Mouse (Mus musculus) limb, embryonic 14.5 days (tissue): ENCODE measurements around the gene Scfd2. TPM values are rescaled to one million over a fixed set of nuclear protein-coding genes. Genes with fewer than 3 reads are reported as not detected.
A peak's percentile ranks its signal among the peaks of the same experiment; 100 is the strongest.

Experiments
- ATAC-seq: fragments of 200-750 bp; cut with Nextera tagmentation; 2 replicates; pipeline ENCODE4 v1.8.0; 2017; ENCODE audit warnings: low read depth, moderate number of reproducible peaks, moderate TSS enrichment; ENCODE audit not compliant: low FRiP score
- DNase-seq: peaks from one replicate; pipeline ENCODE4 v3.0.0-alpha.2; 2015; ENCODE audit warnings: low spot score
- H3K27ac ChIP-seq: fragments of 300-500 bp; sonication (generic); replicated peaks from 2 replicates; pipeline ENCODE4 v1.5.1; 2014; ENCODE audit warnings: low read depth, mild to moderate bottlenecking, low read length, moderate library complexity, mixed read lengths
- H3K27me3 ChIP-seq: fragments of 300-500 bp; sonication (generic); 2 replicates; pipeline ENCODE4 v1.6.1; 2014; ENCODE audit warnings: low read length, mixed read lengths; ENCODE audit not compliant: control insufficient read depth, insufficient read depth
- H3K36me3 ChIP-seq: fragments of 300-500 bp; sonication (generic); 2 replicates; pipeline ENCODE4 v1.6.1; 2014; ENCODE audit warnings: mild to moderate bottlenecking, low read length, moderate library complexity, mixed read lengths; ENCODE audit not compliant: control insufficient read depth, insufficient read depth
- H3K4me1 ChIP-seq: fragments of 300-500 bp; sonication (generic); 2 replicates; pipeline ENCODE4 v1.6.1; 2014; ENCODE audit warnings: antibody characterized with exemption, low read length, mixed read lengths; ENCODE audit not compliant: control insufficient read depth, insufficient read depth
- H3K4me2 ChIP-seq: fragments of 300-500 bp; sonication (generic); replicated peaks from 2 replicates; pipeline ENCODE4 v1.6.1; 2014; ENCODE audit warnings: low read depth, mild to moderate bottlenecking, low read length, moderate library complexity; ENCODE audit not compliant: severe bottlenecking
- H3K4me3 ChIP-seq: fragments of 300-500 bp; sonication (generic); replicated peaks from 2 replicates; pipeline ENCODE4 v1.5.1; 2014; ENCODE audit warnings: low read length
- H3K9ac ChIP-seq: fragments of 300-500 bp; sonication (generic); 2 replicates; pipeline ENCODE4 v1.6.1; 2014; ENCODE audit warnings: mild to moderate bottlenecking, low read depth, low read length, moderate library complexity; ENCODE audit not compliant: severe bottlenecking
- H3K9me3 ChIP-seq: fragments of 300-500 bp; sonication (generic); 2 replicates; pipeline ENCODE4 v1.6.1; 2016; ENCODE audit warnings: low read length; ENCODE audit not compliant: control insufficient read depth
- POLR2A ChIP-seq: fragments of 200-500 bp; IDR thresholded peaks from 2 replicates; pipeline ENCODE4 v1.8.0; 2012; ENCODE audit warnings: inconsistent platforms, mild to moderate bottlenecking, moderate library complexity, borderline replicate concordance; ENCODE audit not compliant: insufficient read depth, insufficient read length; ENCODE audit errors: extremely low read depth
- WGBS: fragments of 180-500 bp; shearing (Covaris S2); extraction: QIAGEN DNeasy Blood & Tissue Kit; methylation state at CpG from one replicate; pipeline ENCODE4 v1.1.7; 2014; 5-methylcytosine and 5-hydroxymethylcytosine counted together
- polyA plus RNA-seq, 2 experiments: library from polyadenylated mRNA; depleted of rRNA in 1 of 2; stranded (reverse) in 1 of 2; unstranded in 1 of 2; fragments of >200 nt; fragmentation: Nextera tagmentation in 1 of 2; extraction: Ambion mirVana in 1 of 2; gene quantifications; 2 replicates each; pipeline versions ENCODE4 v1.2.1 to v1.2.3; 2012 to 2014

The Scfd2 gene
- polyA plus RNA-seq (2012; rRNA removed) (9.6 and 13.5 TPM in 2 replicates), polyA plus RNA-seq (2014; fragmentation: Nextera tagmentation; extraction: Ambion mirVana) (16.2 and 17.4 TPM in 2 replicates)

DNA sequence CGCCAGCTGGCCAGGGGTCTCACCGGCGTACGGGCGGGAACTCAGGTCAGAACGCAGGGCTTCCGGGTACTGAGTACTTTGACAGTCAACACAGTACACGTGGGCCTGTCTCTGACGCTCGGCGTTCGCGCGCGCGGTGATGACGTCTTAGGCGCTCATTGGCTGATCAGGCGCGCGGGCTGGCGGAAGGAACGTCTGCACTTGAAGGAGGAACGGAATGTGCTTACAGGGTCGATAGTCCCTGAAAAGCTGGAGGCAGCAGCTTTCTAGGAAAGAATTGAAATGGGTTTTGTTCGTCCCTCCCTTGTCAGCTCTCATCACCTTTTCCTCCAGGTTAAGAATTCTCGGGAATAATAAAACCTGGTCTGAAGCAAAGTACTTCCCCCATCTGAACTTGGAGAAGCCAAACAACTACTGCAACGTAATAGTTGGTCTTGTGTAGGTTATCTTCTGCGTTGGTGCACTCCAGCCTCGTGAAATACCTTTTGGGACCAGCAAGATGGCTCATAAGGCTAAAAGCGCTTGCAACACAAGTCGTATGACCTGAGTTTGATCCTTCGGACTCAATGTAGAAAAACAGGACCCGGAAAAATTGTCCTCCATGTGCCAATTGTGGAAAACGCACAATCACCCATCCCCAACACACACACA, at the start of gene Scfd2:
Gene Scfd2 (minus strand): TSS at position 130 of the 651 bp plus-strand sequence.
- 7% methylated on average over 35 of the region's 35 CpGs for WGBS
- H3K4me2 ChIP-seq, result peak within 1 kb of the TSS; percentile 94
- peak; percentile 96 for DNase-seq
- peaks cover 18% of the 10 kb centered on the region for H3K4me1 ChIP-seq
- H3K4me3 ChIP-seq, result peak within 1 kb of the TSS; percentile 81
- no peaks in the 10 kb centered on the region for H3K9me3 ChIP-seq
- no peak within 1 kb of the TSS; the same call in 1 of the 2 replicates for H3K27ac ChIP-seq
- no peaks in the 10 kb centered on the region for H3K27me3 ChIP-seq
- H3K9ac ChIP-seq, result peak within 1 kb of the TSS; percentile 53
- peak; percentile 88 for ATAC-seq
- no peaks in the 10 kb centered on the region for H3K36me3 ChIP-seq
- TF ChIP-seq POLR2A, result 0 out of 2 replicates have a peak, but pooled peaks have one; percentile 36

DNA sequence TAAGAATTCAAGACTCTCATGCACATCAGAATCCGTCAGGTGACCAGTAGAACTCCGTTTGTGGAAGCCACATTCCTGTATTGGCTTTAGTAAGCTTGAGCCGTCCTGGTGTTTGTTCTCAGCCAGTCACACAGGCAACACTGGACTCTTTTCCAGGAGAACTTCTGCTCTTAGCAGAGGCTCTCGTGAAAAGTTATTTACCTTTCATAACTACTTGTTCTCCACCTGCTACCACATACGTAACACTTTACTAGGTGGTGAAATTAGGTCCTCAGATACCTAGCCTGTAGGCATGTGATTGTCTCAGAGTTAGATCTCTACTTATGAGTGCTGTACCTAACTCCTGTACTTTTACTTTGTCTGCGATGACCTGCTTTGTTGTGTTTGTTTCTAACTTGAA, 40.2 kb upstream of the Scfd2 start:
- WGBS, result 84% methylated on average over 6 of the region's 6 CpGs
- Histone ChIP-seq H3K4me1 (no peaks in the 10 kb centered on the region), H3K36me3 (peaks cover 38% of the 10 kb centered on the region), H3K27ac (no peak overlapping the region), H3K9ac (no peak overlapping the region), H3K4me3 (no peak overlapping the region), H3K27me3 (no peaks in the 10 kb centered on the region), H3K4me2 (no peak overlapping the region), H3K9me3 (no peaks in the 10 kb centered on the region)
- ATAC-seq (no peak), DNase-seq (no peak)
- TF ChIP-seq POLR2A, result no peak

GRCm38 (mm10) chr5:74561151-74561550, 29.6 kb upstream of the Scfd2 start:
- DNase-seq (no peak), ATAC-seq (no peak)
- no peaks in the 10 kb centered on the region for H3K4me1 ChIP-seq
- no peak overlapping the region for H3K4me3 ChIP-seq
- peaks cover 75% of the 10 kb centered on the region for H3K36me3 ChIP-seq
- no peak overlapping the region for H3K27ac ChIP-seq
- 96% methylated on average over 1 of the region's 1 CpGs for WGBS
- no peaks in the 10 kb centered on the region for H3K27me3 ChIP-seq
- H3K4me2 ChIP-seq, result no peak overlapping the region
- no peaks in the 10 kb centered on the region for H3K9me3 ChIP-seq
- H3K9ac ChIP-seq, result no peak overlapping the region
- TF ChIP-seq POLR2A, result no peak

DNA sequence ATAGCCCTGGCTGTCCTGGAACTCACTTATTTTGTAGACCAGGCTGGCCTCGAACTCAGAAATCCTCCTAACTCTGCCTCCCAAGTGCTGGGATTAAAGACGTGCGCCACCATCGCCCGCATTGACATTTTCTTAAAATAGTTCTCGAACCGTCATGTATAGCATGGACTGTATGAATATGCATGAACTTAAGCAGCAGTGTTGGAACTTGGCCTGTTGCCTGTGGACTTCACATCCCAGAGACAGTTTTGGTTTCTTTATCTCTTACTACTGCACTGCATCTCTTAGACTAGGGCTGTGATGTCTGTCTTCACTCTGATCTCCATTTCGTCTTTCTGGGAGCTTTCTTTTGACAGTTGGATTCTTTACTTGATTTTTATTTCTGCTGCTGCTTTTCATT, 18.0 kb upstream of the Scfd2 start:
- Histone ChIP-seq H3K4me3 (no peak overlapping the region), H3K4me1 (no peaks in the 10 kb centered on the region), H3K9me3 (no peaks in the 10 kb centered on the region), H3K27ac (no peak overlapping the region), H3K27me3 (no peaks in the 10 kb centered on the region), H3K4me2 (no peak overlapping the region), H3K36me3 (peaks cover 75% of the 10 kb centered on the region), H3K9ac (no peak overlapping the region)
- TF ChIP-seq POLR2A, result no peak
- DNase-seq (no peak), ATAC-seq (no peak)
- WGBS, result 93% methylated on average over 8 of the region's 8 CpGs

- no peak for DNase-seq
- H3K4me2 ChIP-seq, result no peak overlapping the region
- H3K36me3 ChIP-seq, result peaks cover 67% of the 10 kb centered on the region
- H3K4me3 ChIP-seq, result no peak overlapping the region
- ATAC-seq, result no peak
- H3K27ac ChIP-seq, result no peak overlapping the region
- H3K9ac ChIP-seq, result no peak overlapping the region
- no peak for TF ChIP-seq POLR2A
- H3K4me1 ChIP-seq, result no peaks in the 10 kb centered on the region
- no peaks in the 10 kb centered on the region for H3K27me3 ChIP-seq
- H3K9me3 ChIP-seq, result no peaks in the 10 kb centered on the region
- WGBS, result 98% methylated on average over 4 of the region's 4 CpGs
These were observed 14.0 kb upstream of the Scfd2 start for GRCm38 (mm10) chr5:74545606-74546005.
